Mouse (Mus musculus) olfactory bulb, adult 2 months (tissue): ENCODE data around the gene Itpk1.

ENCODE experiments used
- CTCF ChIP-seq: fragments of 200-500 bp; IDR thresholded peaks from 2 replicates; pipeline ENCODE4 v1.5.1; 2012; ENCODE audit warnings: low read depth, mild to moderate bottlenecking, low read length, moderate library complexity; ENCODE audit not compliant: insufficient read depth
- POLR2A ChIP-seq: fragments of 200-500 bp; IDR thresholded peaks from 2 replicates; pipeline ENCODE4 v1.6.1; 2012; ENCODE audit warnings: mild to moderate bottlenecking, low read depth, low read length, moderate library complexity; ENCODE audit not compliant: insufficient read depth

- TF ChIP-seq CTCF (no peak), POLR2A (no peak)
Measured at GRCm38 (mm10) chr12:102616201-102616600, 88.5 kb downstream of the Itpk1 start.
